Mouse (Mus musculus) embryonic facial prominence, embryonic 14.5 days (tissue): ENCODE results near the gene Acot6. TPM values are rescaled to one million over a fixed set of nuclear protein-coding genes. Genes with fewer than 3 reads are reported as not detected.

Experiments used
- ATAC-seq: fragments of 200-750 bp; cut with Nextera tagmentation; 2 replicates; pipeline ENCODE4 v1.8.0; 2017; ENCODE audit warnings: low read depth, moderate number of reproducible peaks, moderate TSS enrichment
- DNase-seq: peaks from one replicate; pipeline ENCODE4 v3.0.0-alpha.2; 2015; ENCODE audit warnings: low spot score
- H3K27ac ChIP-seq: fragments of 300-500 bp; sonication (generic); replicated peaks from 2 replicates; pipeline ENCODE4 v1.5.1; 2014; ENCODE audit warnings: low read depth, mild to moderate bottlenecking, low read length, moderate library complexity
- H3K27me3 ChIP-seq: fragments of 300-500 bp; sonication (generic); replicated peaks from 2 replicates; pipeline ENCODE4 v1.6.1; 2014; ENCODE audit warnings: low read length; ENCODE audit not compliant: control insufficient read depth, insufficient read depth
- H3K36me3 ChIP-seq: fragments of 300-500 bp; sonication (generic); 2 replicates; pipeline ENCODE4 v1.6.1; 2014; ENCODE audit warnings: low read length, mixed read lengths; ENCODE audit not compliant: control insufficient read depth, insufficient read depth
- H3K4me1 ChIP-seq: fragments of 300-500 bp; sonication (generic); 2 replicates; pipeline ENCODE4 v1.6.1; 2014; ENCODE audit warnings: antibody characterized with exemption, low read length; ENCODE audit not compliant: control insufficient read depth, insufficient read depth
- H3K4me2 ChIP-seq: fragments of 300-500 bp; sonication (generic); 2 replicates; pipeline ENCODE4 v1.6.1; 2014; ENCODE audit warnings: low read depth, mild to moderate bottlenecking, low read length, moderate library complexity, mixed read lengths
- H3K4me3 ChIP-seq: fragments of 300-500 bp; sonication (generic); 2 replicates; pipeline ENCODE4 v1.5.1; 2014; ENCODE audit warnings: low read depth, mild to moderate bottlenecking, low read length
- H3K9ac ChIP-seq: fragments of 300-500 bp; sonication (generic); 2 replicates; pipeline ENCODE4 v1.6.1; 2014; ENCODE audit warnings: low read depth, mild to moderate bottlenecking, low read length, moderate library complexity, mixed read lengths
- H3K9me3 ChIP-seq: fragments of 300-500 bp; sonication (generic); 2 replicates; pipeline ENCODE4 v1.6.1; 2016; ENCODE audit warnings: low read length; ENCODE audit not compliant: control insufficient read depth
- WGBS: fragments of 180-500 bp; shearing (Covaris S2); extraction: QIAGEN DNeasy Blood & Tissue Kit; methylation state at CpG from one replicate; pipeline ENCODE4 v1.1.7; 2014; 5-methylcytosine and 5-hydroxymethylcytosine counted together
- polyA plus RNA-seq: library from polyadenylated mRNA; unstranded; fragments of >200 nt; fragmentation: Nextera tagmentation; extraction: Ambion mirVana; gene quantifications from 2 replicates; pipeline ENCODE4 v1.2.1, GENCODE M21; 2014

Acot6 gene
- polyA plus RNA-seq, 1 experiment from 2014 or later = 2.3 TPM

DNA sequence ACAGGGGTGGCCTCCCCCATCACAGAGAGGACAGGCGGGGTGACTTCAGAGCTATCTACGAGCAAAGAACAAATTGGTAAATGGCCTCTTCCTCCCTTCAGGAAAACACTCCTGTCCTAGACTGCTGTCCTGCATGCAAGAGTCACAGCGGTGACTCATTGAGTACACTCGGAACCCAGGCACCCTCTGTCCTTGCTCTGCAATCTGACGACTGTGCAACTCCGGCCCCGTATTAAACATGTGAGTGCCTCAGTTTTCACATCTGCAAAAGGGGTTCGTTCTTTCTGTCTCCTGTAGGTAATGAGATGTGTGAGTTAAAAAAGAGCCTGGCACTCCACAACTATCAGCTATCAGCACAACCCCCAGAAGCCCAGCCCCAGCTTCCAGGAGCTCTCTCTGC, 60.0 kb downstream of the Acot6 start:
- no peaks in the 10 kb centered on the region for H3K27me3 ChIP-seq
- H3K4me2 ChIP-seq = no peak overlapping the region
- peaks cover 3% of the 10 kb centered on the region; the same call in 1 of the 2 replicates for H3K4me1 ChIP-seq
- H3K9me3 ChIP-seq = no peaks in the 10 kb centered on the region
- WGBS = 97% methylated on average over 8 of the region's 8 CpGs
- H3K36me3 ChIP-seq = peaks cover 71% of the 10 kb centered on the region
- ATAC-seq (no peak), DNase-seq (no peak)
- no peak overlapping the region for H3K27ac ChIP-seq
- no peak overlapping the region for H3K9ac ChIP-seq
- H3K4me3 ChIP-seq = no peak overlapping the region

Other genes starting within 250 kb of the Acot6 start
- gene Numb, start 178.7 kb upstream of the Acot6 start, polyA plus RNA-seq = 29.9 and 33.1 TPM in 2 replicates
- gene Riox1, start 150.0 kb upstream of the Acot6 start, polyA plus RNA-seq = 11.8 and 13.0 TPM in 2 replicates
- not detected in 2 replicates for gene Heatr4, start 115.8 kb upstream of the Acot6 start, polyA plus RNA-seq
- gene Acot2, start 112.8 kb upstream of the Acot6 start, polyA plus RNA-seq = 9.8 and 14.5 TPM in 2 replicates
- 40.2 and 41.4 TPM in 2 replicates for gene Acot1, start 91.2 kb upstream of the Acot6 start, polyA plus RNA-seq
- 0.13 and 0.38 TPM in 2 replicates for gene Acot4, start 62.3 kb upstream of the Acot6 start, polyA plus RNA-seq
- not detected in 2 replicates for gene Gm49366, start 61.7 kb upstream of the Acot6 start, polyA plus RNA-seq
- 0.13 TPM in 1 of 2 replicates, not detected in the other for gene Acot3, start 48.5 kb upstream of the Acot6 start, polyA plus RNA-seq
- gene Acot5, start 31.3 kb upstream of the Acot6 start, polyA plus RNA-seq = not detected in 2 replicates
- 5.9 and 7.1 TPM in 2 replicates for gene Dnal1, start 13.7 kb downstream of the Acot6 start, polyA plus RNA-seq
- 1.4 TPM in 2 replicates for gene Pnma1, start 47.8 kb downstream of the Acot6 start, polyA plus RNA-seq
- 9.4 and 9.8 TPM in 2 replicates for gene Elmsan1, start 118.2 kb downstream of the Acot6 start, polyA plus RNA-seq
- 18.8 and 22.5 TPM in 2 replicates for gene Ptgr2, start 184.6 kb downstream of the Acot6 start, polyA plus RNA-seq
- gene Zfp410, start 216.2 kb downstream of the Acot6 start, polyA plus RNA-seq = 64.7 and 69.9 TPM in 2 replicates